Mouse (Mus musculus) urinary bladder, postnatal 14 days (tissue): ENCODE measurements around the gene Lrmda.

Experiments used
- DNase-seq: peaks from one replicate; pipeline ENCODE4 v3.0.0; 2021; ENCODE audit warnings: low spot score

Lrmda gene

DNA sequence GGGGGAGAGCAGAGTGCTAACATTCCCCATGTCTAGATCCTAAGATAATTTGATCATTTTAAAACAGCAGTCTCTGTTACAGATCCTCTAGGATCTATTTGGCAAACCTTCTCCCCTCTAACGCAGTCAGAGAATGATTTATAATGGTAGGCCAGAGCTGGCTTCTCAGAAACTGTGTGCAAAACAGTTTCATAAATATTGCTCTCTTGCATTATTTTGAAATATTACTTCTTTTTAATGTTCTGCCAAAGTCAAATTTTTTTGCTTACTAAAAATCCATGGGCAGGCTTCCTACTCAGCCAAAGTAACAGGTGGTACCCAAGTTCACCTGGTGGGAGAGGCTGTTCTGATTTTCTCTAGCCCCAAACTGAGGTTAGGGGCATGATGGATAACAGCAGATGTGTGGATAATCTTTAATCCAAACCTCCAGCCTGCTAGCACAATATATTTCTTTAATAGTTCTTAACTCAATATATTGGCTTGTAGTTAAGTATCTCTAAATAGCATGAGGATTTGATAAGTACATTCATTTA, 1064.8 kb downstream of the Lrmda start:
- no peak for DNase-seq

DNA sequence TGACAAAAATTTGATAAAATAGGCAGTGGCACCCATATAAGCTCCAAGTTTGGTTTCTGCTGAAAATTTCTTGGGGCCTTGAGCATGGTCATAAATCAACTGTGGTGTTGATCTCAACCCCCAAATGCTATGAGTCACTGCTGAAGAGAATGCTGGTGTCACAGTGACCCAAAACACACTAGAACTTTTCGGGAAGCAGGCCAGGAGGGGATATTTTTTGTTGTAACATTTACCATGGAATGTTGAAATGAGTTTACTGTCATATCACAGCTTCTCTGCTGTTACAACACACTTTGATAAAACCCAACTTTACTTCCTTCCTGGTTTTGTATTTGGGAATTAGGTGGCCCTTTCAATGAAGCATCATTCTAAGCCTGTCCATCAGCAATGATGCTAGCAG, 1065.3 kb downstream of the Lrmda start:
- peak; percentile 64 for DNase-seq

DNA sequence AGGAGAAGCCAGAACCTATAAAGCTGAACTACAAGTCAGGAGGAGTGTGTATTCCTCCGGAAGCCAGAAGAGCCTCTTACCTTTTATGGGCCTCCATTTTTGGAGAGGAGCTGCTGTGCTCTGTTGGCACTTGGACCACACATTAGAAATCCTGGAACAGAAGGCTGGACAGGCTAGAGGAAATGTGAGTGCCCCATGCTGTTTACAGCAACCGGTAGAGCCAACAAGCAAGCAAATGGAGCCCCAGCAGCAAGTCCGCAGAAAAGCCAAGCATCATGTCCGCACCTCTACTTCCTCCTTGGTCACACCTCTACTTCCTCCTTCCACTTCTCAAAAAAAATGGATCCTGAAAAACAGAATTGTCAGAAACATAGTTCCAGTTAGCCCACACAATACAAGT, 1073.8 kb downstream of the Lrmda start:
- no peak for DNase-seq

DNA sequence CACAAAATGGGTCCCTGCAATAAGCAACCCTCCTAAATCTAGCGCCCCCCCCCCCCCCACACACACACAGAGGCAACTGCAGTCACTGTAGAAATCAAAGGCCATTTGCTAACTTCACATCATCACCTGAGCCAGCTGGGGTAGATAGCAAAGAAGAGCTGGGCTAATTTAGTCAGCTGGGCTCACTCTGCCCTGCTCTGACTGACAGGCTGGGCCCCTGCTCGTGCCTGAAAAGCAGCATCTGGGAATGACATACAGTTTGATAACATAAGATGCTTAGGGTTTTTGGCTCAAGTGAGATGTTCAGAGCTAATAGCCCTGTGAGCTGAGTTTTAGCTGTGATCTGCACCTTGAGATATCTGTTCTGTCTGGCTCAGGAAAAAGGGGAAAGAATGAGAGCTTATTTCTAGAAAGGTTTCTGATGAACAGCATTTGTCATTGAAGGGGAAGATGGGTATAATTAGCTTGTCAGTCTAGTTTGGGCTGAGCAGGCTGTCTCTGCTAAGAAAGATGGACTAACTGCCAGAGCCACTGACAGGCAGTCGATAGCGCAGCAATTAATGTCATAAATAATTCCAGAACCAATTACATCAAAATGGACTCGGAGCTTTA, 1075.1 kb downstream of the Lrmda start:
- no peak for DNase-seq

DNA sequence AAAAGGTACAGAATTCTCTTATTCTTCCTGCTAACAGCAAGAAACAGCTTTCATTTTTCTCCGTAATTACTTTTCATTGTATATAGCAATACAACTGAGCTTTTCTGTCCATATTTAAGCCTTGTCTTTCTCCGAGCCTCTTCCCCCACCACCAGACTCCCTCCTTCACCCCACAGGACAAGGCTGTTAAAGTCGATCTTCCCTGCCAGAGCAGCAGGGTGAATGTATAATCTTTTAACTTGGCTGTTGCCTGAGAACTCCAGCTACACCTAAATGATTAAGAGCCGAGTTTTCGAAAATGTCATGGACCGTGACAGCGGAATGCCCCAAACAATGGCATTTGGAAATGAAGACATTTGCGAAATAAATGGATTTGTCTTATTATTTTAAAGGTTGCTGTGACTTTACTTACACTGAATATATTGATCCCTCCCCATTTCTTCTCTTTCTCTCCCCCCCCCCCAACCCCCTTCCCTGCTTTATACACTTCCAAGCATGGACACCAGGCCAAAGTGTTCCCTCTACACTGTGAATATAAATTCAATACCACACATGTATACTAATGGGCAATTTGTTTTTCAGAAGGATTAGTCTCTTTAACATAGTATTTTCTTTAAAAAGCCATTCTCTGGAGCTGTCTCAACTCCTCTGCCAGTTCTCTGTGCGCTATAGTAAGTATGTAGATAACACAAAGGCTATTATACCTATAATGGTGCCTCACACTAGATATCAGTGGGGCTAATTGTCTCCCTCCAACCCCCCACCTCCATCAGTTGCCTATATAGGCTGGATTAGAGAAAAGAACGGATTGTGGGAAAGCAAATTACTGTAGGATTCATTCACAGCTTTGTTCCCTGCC, 1075.9 kb downstream of the Lrmda start:
- no peak for DNase-seq

DNA sequence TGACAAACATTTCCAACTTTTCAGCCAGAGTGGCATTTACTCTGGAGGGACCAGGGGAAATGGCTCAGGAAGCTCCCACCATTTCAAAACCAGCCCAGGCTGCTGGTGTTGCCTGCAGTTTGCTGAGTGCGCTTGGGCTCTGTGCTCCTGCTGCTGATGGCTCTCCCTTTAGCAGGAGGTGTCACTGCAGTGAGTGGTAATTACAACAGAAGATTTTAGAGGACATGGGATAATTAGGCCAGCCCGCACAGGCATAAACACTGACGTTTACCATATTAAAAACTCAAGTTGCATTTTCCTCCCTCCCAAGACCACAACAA, 1076.5 kb downstream of the Lrmda start:
- DNase-seq, result no peak

DNA sequence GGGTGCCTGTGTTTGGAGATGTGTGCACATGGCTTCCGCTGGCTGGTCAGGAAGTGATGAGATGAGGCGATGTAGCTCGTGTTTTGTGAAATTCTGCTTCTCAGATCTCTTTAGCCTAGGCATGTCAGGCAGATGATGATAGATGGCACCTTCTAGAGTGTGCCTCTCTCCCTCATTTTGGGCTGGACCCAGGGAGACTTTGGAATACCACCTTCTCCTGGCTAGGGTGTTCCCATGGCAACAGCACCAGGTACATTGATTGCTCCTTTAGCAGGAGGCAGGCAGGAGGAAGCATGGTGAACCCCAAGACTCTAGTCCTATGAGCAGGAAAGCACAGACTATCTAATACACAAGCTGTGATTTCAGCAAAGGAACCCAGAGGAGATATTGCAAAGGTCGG, 1076.9 kb downstream of the Lrmda start:
- DNase-seq, result no peak
